Mouse (Mus musculus) liver (tissue): ENCODE measurements at regions not wholly inside any gene's neighbourhood (a gene's known extent, or its start where the extent isn't known, plus 50 kb on each side); places are given as distances from the start of the nearest gene placed in this dataset.

Experiments used
- DNase-seq: peaks from one replicate; pipeline ENCODE4 v3.0.0-alpha.2; 2020; ENCODE audit warnings: mixed read lengths

- no peak for DNase-seq
Observed at GRCm38 (mm10) chr12:104562961-104563360, 89.8 kb upstream of the Gsc start.

- DNase-seq, result no peak
Observed at GRCm38 (mm10) chr12:104560934-104561565, 87.9 kb upstream of the Gsc start.

GRCm38 (mm10) chr12:104557761-104558160, 84.6 kb upstream of the Gsc start:
- DNase-seq, result no peak

GRCm38 (mm10) chr12:104557307-104557706, 84.2 kb upstream of the Gsc start:
- DNase-seq, result no peak

GRCm38 (mm10) chr12:104548586-104548985, 75.5 kb upstream of the Gsc start:
- no peak for DNase-seq

- DNase-seq, result no peak
Observed at GRCm38 (mm10) chr12:104547561-104547960, 74.4 kb upstream of the Gsc start.

- no peak for DNase-seq
Observed at GRCm38 (mm10) chr12:104545993-104546769, 73.1 kb upstream of the Gsc start.

- DNase-seq, result no peak
Observed at GRCm38 (mm10) chr12:104539911-104540310, 66.8 kb upstream of the Gsc start.

- DNase-seq, result no peak
Observed at GRCm38 (mm10) chr12:104538436-104538835, 65.3 kb upstream of the Gsc start.

GRCm38 (mm10) chr12:104531512-104532447, 58.6 kb upstream of the Gsc start:
- no peak for DNase-seq

- DNase-seq, result no peak
Observed at GRCm38 (mm10) chr12:104530586-104530985, 57.5 kb upstream of the Gsc start.
